Mouse (Mus musculus): ENCODE data around the gene Zfp507. TPM values are rescaled to one million over a fixed set of nuclear protein-coding genes. Genes with fewer than 3 reads are reported as not detected.

Zfp507 gene
- 17.5 and 18.6 TPM in 2 replicates for polyA plus RNA-seq (2016; fragmentation: Nextera tagmentation; extraction: Ambion mirVana)

- H3K4me3 ChIP-seq: peak within 1 kb of the TSS; percentile 95
- peaks cover 33% of the 10 kb centered on the region for H3K36me3 ChIP-seq (replicated peaks)
- peak; percentile 91 for DNase-seq (ENCODE audit: extremely low spot score, low spot score)
- H3K4me1 ChIP-seq: peaks cover 16% of the 10 kb centered on the region
- WGBS: 21% methylated on average over 26 of the region's 26 CpGs
- H3K9me3 ChIP-seq: no peaks in the 10 kb centered on the region
- H3K27me3 ChIP-seq (ENCODE audit: poor library complexity, severe bottlenecking): no peaks in the 10 kb centered on the region
- H3K27ac ChIP-seq: peak within 1 kb of the TSS; percentile 99
These were observed at the start of gene Zfp507 for GRCm38 (mm10) chr7:35802906-35803595. Zfp507 (minus strand) TSS chr7:35803003.

- DNase-seq (ENCODE audit: extremely low spot score, low spot score): no peak
- Histone ChIP-seq H3K27ac (no peak overlapping the region), H3K4me3 (no peak overlapping the region), H3K4me1 (peaks cover 8% of the 10 kb centered on the region; the same call in 1 of the 2 replicates), H3K27me3 (ENCODE audit: poor library complexity, severe bottlenecking) (no peaks in the 10 kb centered on the region), H3K36me3 (replicated peaks) (no peaks in the 10 kb centered on the region), H3K9me3 (no peaks in the 10 kb centered on the region)
- WGBS: 82% methylated on average over 5 of the region's 5 CpGs
These were observed 47.6 kb upstream of the Zfp507 start for GRCm38 (mm10) chr7:35850426-35850825.

GRCm38 (mm10) chr7:35848526-35848925 lies 45.7 kb upstream of the Zfp507 start:
- Histone ChIP-seq H3K4me3 (no peak overlapping the region), H3K27me3 (ENCODE audit: poor library complexity, severe bottlenecking) (no peaks in the 10 kb centered on the region), H3K9me3 (no peaks in the 10 kb centered on the region), H3K36me3 (replicated peaks) (no peaks in the 10 kb centered on the region), H3K4me1 (peaks cover 8% of the 10 kb centered on the region; the same call in 1 of the 2 replicates), H3K27ac (no peak overlapping the region)
- WGBS: 62% methylated on average over 14 of the region's 14 CpGs
- DNase-seq (ENCODE audit: extremely low spot score, low spot score): no peak

GRCm38 (mm10) chr7:35840504-35840903 lies 37.7 kb upstream of the Zfp507 start:
- Histone ChIP-seq H3K4me3 (no peak overlapping the region), H3K36me3 (replicated peaks) (no peaks in the 10 kb centered on the region), H3K27me3 (ENCODE audit: poor library complexity, severe bottlenecking) (no peaks in the 10 kb centered on the region), H3K9me3 (no peaks in the 10 kb centered on the region), H3K4me1 (peaks cover 5% of the 10 kb centered on the region), H3K27ac (no peak overlapping the region)
- DNase-seq (ENCODE audit: extremely low spot score, low spot score): no peak
- WGBS: 76% methylated on average over 4 of the region's 4 CpGs

GRCm38 (mm10) chr7:35836851-35837250 lies 34.0 kb upstream of the Zfp507 start:
- DNase-seq (ENCODE audit: extremely low spot score, low spot score): no peak
- 86% methylated on average over 19 of the region's 19 CpGs for WGBS
- Histone ChIP-seq H3K4me3 (no peak overlapping the region), H3K27me3 (ENCODE audit: poor library complexity, severe bottlenecking) (no peaks in the 10 kb centered on the region), H3K9me3 (no peaks in the 10 kb centered on the region), H3K4me1 (peaks cover 5% of the 10 kb centered on the region), H3K27ac (no peak overlapping the region), H3K36me3 (replicated peaks) (no peaks in the 10 kb centered on the region)

GRCm38 (mm10) chr7:35836415-35836814 lies 33.6 kb upstream of the Zfp507 start:
- Histone ChIP-seq H3K9me3 (no peaks in the 10 kb centered on the region), H3K27me3 (ENCODE audit: poor library complexity, severe bottlenecking) (no peaks in the 10 kb centered on the region), H3K36me3 (replicated peaks) (no peaks in the 10 kb centered on the region), H3K4me1 (peaks cover 5% of the 10 kb centered on the region), H3K27ac (no peak overlapping the region), H3K4me3 (no peak overlapping the region)
- 87% methylated on average over 3 of the region's 3 CpGs for WGBS
- DNase-seq (ENCODE audit: extremely low spot score, low spot score): no peak

- H3K27ac ChIP-seq: no peak overlapping the region
- no peaks in the 10 kb centered on the region for H3K4me1 ChIP-seq
- no peak for DNase-seq (ENCODE audit: extremely low spot score, low spot score)
- H3K4me3 ChIP-seq: no peak overlapping the region
- WGBS: 85% methylated on average over 7 of the region's 7 CpGs
- H3K9me3 ChIP-seq: 0 out of 2 replicates have a peak, but pooled peaks cover 4% of the 10 kb centered on the region
- H3K36me3 ChIP-seq (replicated peaks): no peaks in the 10 kb centered on the region
- no peaks in the 10 kb centered on the region for H3K27me3 ChIP-seq (ENCODE audit: poor library complexity, severe bottlenecking)
These were observed 27.3 kb upstream of the Zfp507 start for GRCm38 (mm10) chr7:35830119-35830518.

- no peak for DNase-seq (ENCODE audit: extremely low spot score, low spot score)
- Histone ChIP-seq H3K27ac (no peak overlapping the region), H3K9me3 (peaks cover 2% of the 10 kb centered on the region; the same call in 1 of the 2 replicates), H3K36me3 (replicated peaks) (no peaks in the 10 kb centered on the region), H3K4me3 (no peak overlapping the region), H3K27me3 (ENCODE audit: poor library complexity, severe bottlenecking) (no peaks in the 10 kb centered on the region), H3K4me1 (no peaks in the 10 kb centered on the region)
- WGBS: 87% methylated on average over 12 of the region's 12 CpGs
These were observed 21.1 kb upstream of the Zfp507 start for GRCm38 (mm10) chr7:35823906-35824305.

- H3K4me1 ChIP-seq: no peaks in the 10 kb centered on the region
- DNase-seq (ENCODE audit: extremely low spot score, low spot score): no peak
- H3K27ac ChIP-seq: no peak overlapping the region
- no peaks in the 10 kb centered on the region for H3K36me3 ChIP-seq (replicated peaks)
- no peaks in the 10 kb centered on the region for H3K27me3 ChIP-seq (ENCODE audit: poor library complexity, severe bottlenecking)
- 88% methylated on average over 17 of the region's 17 CpGs for WGBS
- peaks cover 2% of the 10 kb centered on the region; the same call in 1 of the 2 replicates for H3K9me3 ChIP-seq
- H3K4me3 ChIP-seq: no peak overlapping the region
These were observed 19.5 kb upstream of the Zfp507 start for GRCm38 (mm10) chr7:35822320-35822719.

- no peak overlapping the region for H3K27ac ChIP-seq
- H3K27me3 ChIP-seq (ENCODE audit: poor library complexity, severe bottlenecking): no peaks in the 10 kb centered on the region
- no peaks in the 10 kb centered on the region for H3K4me1 ChIP-seq
- DNase-seq (ENCODE audit: extremely low spot score, low spot score): no peak
- no peak overlapping the region for H3K4me3 ChIP-seq
- H3K9me3 ChIP-seq: peaks cover 2% of the 10 kb centered on the region; the same call in 1 of the 2 replicates
- WGBS: 92% methylated on average over 5 of the region's 5 CpGs
- no peaks in the 10 kb centered on the region for H3K36me3 ChIP-seq (replicated peaks)
These were observed 18.6 kb upstream of the Zfp507 start for GRCm38 (mm10) chr7:35821357-35821756.

- DNase-seq (ENCODE audit: extremely low spot score, low spot score): no peak
- H3K27ac ChIP-seq: no peak overlapping the region
- H3K9me3 ChIP-seq: peaks cover 2% of the 10 kb centered on the region; the same call in 1 of the 2 replicates
- H3K4me1 ChIP-seq: no peaks in the 10 kb centered on the region
- WGBS: 81% methylated on average over 4 of the region's 4 CpGs
- no peak overlapping the region for H3K4me3 ChIP-seq
- no peaks in the 10 kb centered on the region for H3K27me3 ChIP-seq (ENCODE audit: poor library complexity, severe bottlenecking)
- no peaks in the 10 kb centered on the region for H3K36me3 ChIP-seq (replicated peaks)
These were observed 16.7 kb upstream of the Zfp507 start for GRCm38 (mm10) chr7:35819486-35819885.

- peaks cover 2% of the 10 kb centered on the region; the same call in 1 of the 2 replicates for H3K9me3 ChIP-seq
- no peak overlapping the region for H3K4me3 ChIP-seq
- H3K27me3 ChIP-seq (ENCODE audit: poor library complexity, severe bottlenecking): no peaks in the 10 kb centered on the region
- H3K36me3 ChIP-seq (replicated peaks): no peaks in the 10 kb centered on the region
- WGBS: 82% methylated on average over 12 of the region's 12 CpGs
- H3K4me1 ChIP-seq: no peaks in the 10 kb centered on the region
- no peak overlapping the region for H3K27ac ChIP-seq
- DNase-seq (ENCODE audit: extremely low spot score, low spot score): no peak
These were observed 12.2 kb upstream of the Zfp507 start for GRCm38 (mm10) chr7:35814759-35815551.

- DNase-seq (ENCODE audit: extremely low spot score, low spot score): no peak
- Histone ChIP-seq H3K27ac (no peak overlapping the region), H3K27me3 (ENCODE audit: poor library complexity, severe bottlenecking) (no peaks in the 10 kb centered on the region), H3K36me3 (replicated peaks) (no peaks in the 10 kb centered on the region), H3K9me3 (no peaks in the 10 kb centered on the region; the same call in 1 of the 2 replicates), H3K4me3 (no peak overlapping the region), H3K4me1 (no peaks in the 10 kb centered on the region)
- WGBS: 85% methylated on average over 11 of the region's 11 CpGs
These were observed 10.5 kb upstream of the Zfp507 start for GRCm38 (mm10) chr7:35813306-35813705.

All from forebrain, embryonic 10.5 days (tissue).